8 mouse cellular contexts compared by ENCODE assay signal in the genomic region with DNA sequence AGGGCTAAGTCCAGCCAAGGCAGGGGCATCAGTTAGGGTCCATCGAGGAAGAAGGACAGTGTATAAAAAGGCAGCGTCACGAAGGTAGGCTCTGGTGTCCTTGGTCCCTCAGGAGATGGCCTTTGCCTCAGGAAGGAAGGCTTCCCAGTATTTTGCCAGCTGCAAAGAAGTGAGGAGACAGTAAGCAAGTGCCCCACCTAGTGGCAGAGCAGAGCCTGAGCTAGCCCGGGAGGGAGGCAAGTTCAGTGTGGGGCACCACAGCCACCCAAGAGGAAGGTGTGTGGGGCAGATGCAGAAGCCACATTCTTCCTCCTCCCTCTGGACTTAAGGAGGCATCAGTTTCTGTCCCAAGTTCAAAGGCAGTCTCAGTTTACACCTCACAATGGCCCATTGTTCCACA. TPM values are rescaled to one million over a fixed set of nuclear protein-coding genes. Genes with fewer than 3 reads are reported as not detected.
DNase-seq lines count a peak whose midpoint lies in the region; ATAC-seq and TF ChIP-seq lines count a peak whose summit lies in the region.

No protein-coding gene starts in this region.

- H3K27ac ChIP-seq in forebrain, embryonic 14.5 days (ENCODE audit: low read depth, low read length): no peak overlapping the region
- H3K27ac ChIP-seq in forebrain, embryonic 13.5 days: no peak overlapping the region
- peak overlapping the region; percentile 69 for H3K27ac ChIP-seq in testis, adult 2 months (ENCODE audit: control insufficient read depth, insufficient read depth, low read depth, low read length)
- no peak overlapping the region for H3K27ac ChIP-seq in kidney, postnatal 0 days

- TF ChIP-seq POLR2A in testis, adult 2 months (IDR thresholded peaks at IDR 0.05; ENCODE audit: control insufficient read depth, low read depth, low read length): no peak

- peak; percentile 48 for DNase-seq in forebrain, embryonic 14.5 days (ENCODE audit: low spot score)
- no peak for DNase-seq in testis, postnatal 14 days (ENCODE audit: low spot score)
- DNase-seq in embryo, embryonic 10 days (ENCODE audit: low spot score): peak; percentile 76
- DNase-seq in kidney, postnatal 0 days (ENCODE audit: low spot score): peak; percentile 75
- DNase-seq in lung, postnatal 10 days: peak; percentile 78
- peak; percentile 75 for DNase-seq in testis, postnatal 10 days (ENCODE audit: low spot score)

- no peaks in the 10 kb centered on the region for H3K4me1 ChIP-seq in forebrain, embryonic 14.5 days (ENCODE audit: control insufficient read depth, insufficient read depth, low read length)
- no peaks in the 10 kb centered on the region for H3K4me1 ChIP-seq in forebrain, embryonic 13.5 days
- no peaks in the 10 kb centered on the region; the same call in 1 of the 2 replicates for H3K4me1 ChIP-seq in testis, adult 2 months (ENCODE audit: control insufficient read depth, insufficient read depth, low read length)
- 0 out of 2 replicates have a peak, but pooled peaks cover 3% of the 10 kb centered on the region for H3K4me1 ChIP-seq in kidney, postnatal 0 days (replicated peaks; ENCODE audit: insufficient read depth, low read length)

- 59% methylated on average over 4 of the region's 4 CpGs for WGBS in forebrain, embryonic 14.5 days
- 41% methylated on average over 4 of the region's 4 CpGs for WGBS in forebrain, embryonic 13.5 days
- WGBS in kidney, postnatal 0 days: 46% methylated on average over 4 of the region's 4 CpGs

- no peak overlapping the region for H3K4me3 ChIP-seq in forebrain, embryonic 14.5 days (ENCODE audit: low read depth, low read length)
- H3K4me3 ChIP-seq in forebrain, embryonic 13.5 days: no peak overlapping the region
- H3K4me3 ChIP-seq in testis, adult 2 months (ENCODE audit: control insufficient read depth, low read depth, low read length): peak overlapping the region; percentile 16
- no peak overlapping the region for H3K4me3 ChIP-seq in kidney, postnatal 0 days (replicated peaks; ENCODE audit: low read depth, low read length)

- peaks cover 70% of the 10 kb centered on the region for H3K36me3 ChIP-seq in forebrain, embryonic 14.5 days (ENCODE audit: control insufficient read depth, insufficient read depth, low read length)
- H3K36me3 ChIP-seq in forebrain, embryonic 13.5 days (ENCODE audit: poor library complexity, severe bottlenecking): peaks cover 74% of the 10 kb centered on the region
- peaks cover 1% of the 10 kb centered on the region; the same call in 1 of the 2 replicates for H3K36me3 ChIP-seq in testis, adult 2 months (ENCODE audit: control insufficient read depth, insufficient read depth, low read length)
- peaks cover 50% of the 10 kb centered on the region for H3K36me3 ChIP-seq in kidney, postnatal 0 days (ENCODE audit: insufficient read depth, low read length)

- ATAC-seq in forebrain, embryonic 14.5 days: peak; percentile 15; the same call in 1 of the 2 replicates
- ATAC-seq in forebrain, embryonic 13.5 days: no peak
- ATAC-seq in kidney, postnatal 0 days (replicated peaks; ENCODE audit: low FRiP score, low read depth): no peak

- TF ChIP-seq CTCF in testis, adult 2 months (IDR thresholded peaks at IDR 0.05; ENCODE audit: control insufficient read depth, insufficient read depth, insufficient replicate concordance, low read depth, low read length): peak; percentile 56; the same call in 1 of the 2 replicates
- peak; percentile 80 for TF ChIP-seq CTCF in kidney, postnatal 0 days (IDR thresholded peaks at IDR 0.05; ENCODE audit: low read depth)

- no peaks in the 10 kb centered on the region for H3K9me3 ChIP-seq in forebrain, embryonic 14.5 days (replicated peaks; ENCODE audit: control insufficient read depth, low read length)
- H3K9me3 ChIP-seq in forebrain, embryonic 13.5 days (replicated peaks): no peaks in the 10 kb centered on the region
- no peaks in the 10 kb centered on the region for H3K9me3 ChIP-seq in kidney, postnatal 0 days (replicated peaks; ENCODE audit: low read length)

- H3K9ac ChIP-seq in forebrain, embryonic 14.5 days (ENCODE audit: low read length): no peak overlapping the region
- H3K9ac ChIP-seq in forebrain, embryonic 13.5 days: no peak overlapping the region
- H3K9ac ChIP-seq in kidney, postnatal 0 days (ENCODE audit: low read depth, low read length): no peak overlapping the region

- H3K4me2 ChIP-seq in forebrain, embryonic 14.5 days (ENCODE audit: low read length): no peak overlapping the region
- no peak overlapping the region for H3K4me2 ChIP-seq in forebrain, embryonic 13.5 days
- no peak overlapping the region for H3K4me2 ChIP-seq in kidney, postnatal 0 days (ENCODE audit: low read length)

- no peaks in the 10 kb centered on the region for H3K27me3 ChIP-seq in forebrain, embryonic 14.5 days (replicated peaks; ENCODE audit: control insufficient read depth, insufficient read depth, low read length)
- no peaks in the 10 kb centered on the region for H3K27me3 ChIP-seq in forebrain, embryonic 13.5 days
- no peaks in the 10 kb centered on the region for H3K27me3 ChIP-seq in testis, adult 2 months (ENCODE audit: control insufficient read depth, insufficient read depth, low read length)
- no peaks in the 10 kb centered on the region for H3K27me3 ChIP-seq in kidney, postnatal 0 days (ENCODE audit: insufficient read depth, low read length)

RNA-seq across cellular contexts. Expression of gene Snx22, which starts 18.9 kb away (rescaled TPM):
- 3.6 and 4.8 TPM in 2 replicates for polyA plus RNA-seq in forebrain, embryonic 14.5 days (2014; fragmentation: Nextera tagmentation; extraction: Ambion mirVana)
- polyA plus RNA-seq in forebrain, embryonic 13.5 days (2015; fragmentation: Nextera tagmentation; extraction: Ambion mirVana): 2.7 and 3.1 TPM in 2 replicates
- polyA plus RNA-seq in testis, adult 2 months (2012; rRNA removed): 0.10 and 0.22 TPM in 2 replicates
- polyA plus RNA-seq in kidney, postnatal 0 days (2015; fragmentation: Nextera tagmentation; extraction: Ambion mirVana): 1.1 and 1.4 TPM in 2 replicates

RNA-seq across cellular contexts. Expression of gene Ppib, which starts 28.4 kb away (rescaled TPM):
- 401 and 454 TPM in 2 replicates for polyA plus RNA-seq in forebrain, embryonic 14.5 days (2014; fragmentation: Nextera tagmentation; extraction: Ambion mirVana)
- polyA plus RNA-seq in forebrain, embryonic 13.5 days (2015; fragmentation: Nextera tagmentation; extraction: Ambion mirVana): 357 and 381 TPM in 2 replicates
- polyA plus RNA-seq in testis, adult 2 months (2012; rRNA removed): 66.6 and 68.0 TPM in 2 replicates
- polyA plus RNA-seq in kidney, postnatal 0 days (2015; fragmentation: Nextera tagmentation; extraction: Ambion mirVana): 760 and 789 TPM in 2 replicates

RNA-seq across cellular contexts. Expression of gene Snx1, which starts 38.0 kb away (rescaled TPM):
- polyA plus RNA-seq in forebrain, embryonic 14.5 days (2014; fragmentation: Nextera tagmentation; extraction: Ambion mirVana): 111 and 120 TPM in 2 replicates
- polyA plus RNA-seq in forebrain, embryonic 13.5 days (2015; fragmentation: Nextera tagmentation; extraction: Ambion mirVana): 120 and 124 TPM in 2 replicates
- 98.1 and 102 TPM in 2 replicates for polyA plus RNA-seq in testis, adult 2 months (2012; rRNA removed)
- polyA plus RNA-seq in kidney, postnatal 0 days (2015; fragmentation: Nextera tagmentation; extraction: Ambion mirVana): 131 and 141 TPM in 2 replicates

RNA-seq across cellular contexts. Expression of gene Ciao2a, which starts 38.0 kb away (rescaled TPM):
- 79.8 and 81.2 TPM in 2 replicates for polyA plus RNA-seq in forebrain, embryonic 14.5 days (2014; fragmentation: Nextera tagmentation; extraction: Ambion mirVana)
- 126 and 139 TPM in 2 replicates for polyA plus RNA-seq in forebrain, embryonic 13.5 days (2015; fragmentation: Nextera tagmentation; extraction: Ambion mirVana)
- 15.1 and 18.2 TPM in 2 replicates for polyA plus RNA-seq in testis, adult 2 months (2012; rRNA removed)
- 173 and 186 TPM in 2 replicates for polyA plus RNA-seq in kidney, postnatal 0 days (2015; fragmentation: Nextera tagmentation; extraction: Ambion mirVana)
